In the genomic region with DNA sequence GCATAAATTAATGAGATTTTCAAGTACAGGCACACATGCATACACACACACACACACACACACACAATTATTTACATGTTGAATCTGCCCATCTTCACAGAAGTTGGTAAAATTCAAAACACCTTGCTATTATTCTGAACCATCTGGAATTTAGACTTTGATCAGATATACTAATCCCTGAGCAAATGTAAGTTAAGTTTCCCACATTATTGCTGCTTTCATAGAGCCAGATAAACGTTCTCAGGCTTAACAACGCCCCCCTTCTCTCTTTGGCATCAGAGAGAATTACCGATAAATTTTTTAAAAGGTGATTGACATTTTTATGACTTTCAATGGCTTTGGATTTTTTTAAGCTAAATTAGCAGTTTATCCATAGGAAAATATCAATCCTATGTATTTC, we compare ENCODE assay signal across 19 mouse cellular contexts.
A peak's percentile ranks its signal among the peaks of the same experiment; 100 is the strongest.
DNase-seq lines count a peak whose midpoint lies in the region; ATAC-seq and TF ChIP-seq lines count a peak whose summit lies in the region.
"Had no signal": no experiment of that assay in that cellular context is flagged by ENCODE, and none has a peak within 500 bp of the region (broad histone marks: within the 10 kb centered on the region; RNA-seq: fewer than 3 reads in every experiment).

No protein-coding gene starts in this region.

- H3K4me2 ChIP-seq in intestine, embryonic 15.5 days (replicated peaks), result no peak overlapping the region
- H3K4me2 ChIP-seq in intestine, postnatal 0 days (replicated peaks; ENCODE audit: low read depth), result no peak overlapping the region
- H3K4me2 ChIP-seq in intestine, embryonic 16.5 days (ENCODE audit: low read depth, low read length), result no peak overlapping the region

- TF ChIP-seq POLR2A in lung, adult 2 months (IDR thresholded peaks at IDR 0.05; ENCODE audit: borderline replicate concordance, extremely low read depth, low read depth, low read length), result no peak

- no peak overlapping the region for H3K9ac ChIP-seq in intestine, embryonic 15.5 days
- no peak overlapping the region for H3K9ac ChIP-seq in intestine, postnatal 0 days (ENCODE audit: low read depth, low read length)
- H3K9ac ChIP-seq in intestine, embryonic 16.5 days (ENCODE audit: low read depth, low read length), result no peak overlapping the region

- no peaks in the 10 kb centered on the region for H3K27me3 ChIP-seq in intestine, embryonic 15.5 days (replicated peaks)
- no peaks in the 10 kb centered on the region for H3K27me3 ChIP-seq in intestine, postnatal 0 days (replicated peaks; ENCODE audit: control insufficient read depth, insufficient read depth, low read length)
- H3K27me3 ChIP-seq in intestine, embryonic 16.5 days (replicated peaks; ENCODE audit: control insufficient read depth, insufficient read depth, low read length), result no peaks in the 10 kb centered on the region
- H3K27me3 ChIP-seq: CH12.LX, Patski had no signal

- no peaks in the 10 kb centered on the region for H3K9me3 ChIP-seq in intestine, embryonic 15.5 days
- H3K9me3 ChIP-seq in intestine, postnatal 0 days (ENCODE audit: control insufficient read depth), result no peaks in the 10 kb centered on the region
- no peaks in the 10 kb centered on the region for H3K9me3 ChIP-seq in intestine, embryonic 16.5 days (ENCODE audit: control insufficient read depth, low read length)
- H3K9me3 ChIP-seq: G1E had no signal

- 58% methylated on average over 3 of the region's 3 CpGs for WGBS in intestine, embryonic 15.5 days
- WGBS in intestine, postnatal 0 days, result 37% methylated on average over 3 of the region's 3 CpGs
- 51% methylated on average over 3 of the region's 3 CpGs for WGBS in intestine, embryonic 16.5 days
- WGBS in lung, adult 2 months, result 70% methylated on average over 3 of the region's 3 CpGs

- H3K36me3 ChIP-seq in intestine, embryonic 15.5 days, result no peaks in the 10 kb centered on the region
- no peaks in the 10 kb centered on the region for H3K36me3 ChIP-seq in intestine, postnatal 0 days (ENCODE audit: control insufficient read depth, insufficient read depth)
- no peaks in the 10 kb centered on the region for H3K36me3 ChIP-seq in intestine, embryonic 16.5 days (ENCODE audit: control insufficient read depth, insufficient read depth, low read length)
- H3K36me3 ChIP-seq: G1E had no signal

- ATAC-seq in intestine, embryonic 15.5 days, result peak; percentile 56; the same call in 1 of the 2 replicates
- no peak for ATAC-seq in intestine, postnatal 0 days
- ATAC-seq in intestine, embryonic 16.5 days, result 0 out of 2 replicates have a peak, but pooled peaks have one; percentile 52
- ATAC-seq: activated CD4-positive, CD25-positive, alpha-beta regulatory T cell, adult 4 months; CD4-positive, CD25-positive, alpha-beta regulatory T cell, adult 4 months; Patski had no signal

- H3K4me3 ChIP-seq in intestine, embryonic 15.5 days (replicated peaks), result no peak overlapping the region
- H3K4me3 ChIP-seq in intestine, postnatal 0 days (ENCODE audit: low read depth, low read length), result no peak overlapping the region
- no peak overlapping the region for H3K4me3 ChIP-seq in intestine, embryonic 16.5 days (ENCODE audit: low read length)
- no peak overlapping the region for H3K4me3 ChIP-seq in lung, adult 2 months (replicated peaks; ENCODE audit: extremely low read depth, low read depth, low read length)

- no peaks in the 10 kb centered on the region for H3K4me1 ChIP-seq in intestine, embryonic 15.5 days (replicated peaks)
- no peaks in the 10 kb centered on the region for H3K4me1 ChIP-seq in intestine, postnatal 0 days (replicated peaks; ENCODE audit: control insufficient read depth, insufficient read depth, low read length)
- H3K4me1 ChIP-seq in intestine, embryonic 16.5 days (ENCODE audit: control insufficient read depth, insufficient read depth, low read length), result no peaks in the 10 kb centered on the region
- no peaks in the 10 kb centered on the region for H3K4me1 ChIP-seq in lung, adult 2 months (ENCODE audit: control insufficient read depth, insufficient read depth, low read length)

- no peak for TF ChIP-seq CTCF in intestine, postnatal 0 days (IDR thresholded peaks at IDR 0.05; ENCODE audit: low read depth)
- no peak for TF ChIP-seq CTCF in lung, adult 2 months (IDR thresholded peaks at IDR 0.05; ENCODE audit: insufficient read depth, low read length)

- DNase-seq in lung, adult 2 months, result no peak
- DNase-seq: adrenal gland, adult 2 months; adrenal gland, adult 8-10 months; adrenal gland, postnatal 10 days; adrenal gland, postnatal 14 days; adrenal gland, postnatal 25 days; adrenal gland, postnatal 36 days; B cell, adult 2 months; cerebellum, adult 11 months; cerebellum, adult 11-12 months; cerebellum, adult 18-20 months had no signal

- H3K27ac ChIP-seq in intestine, embryonic 15.5 days, result no peak overlapping the region
- no peak overlapping the region for H3K27ac ChIP-seq in intestine, postnatal 0 days (ENCODE audit: low read depth, low read length)
- H3K27ac ChIP-seq in intestine, embryonic 16.5 days (ENCODE audit: low read length), result no peak overlapping the region
